ENCODE assay signal across 15 mouse cellular contexts in the genomic region with DNA sequence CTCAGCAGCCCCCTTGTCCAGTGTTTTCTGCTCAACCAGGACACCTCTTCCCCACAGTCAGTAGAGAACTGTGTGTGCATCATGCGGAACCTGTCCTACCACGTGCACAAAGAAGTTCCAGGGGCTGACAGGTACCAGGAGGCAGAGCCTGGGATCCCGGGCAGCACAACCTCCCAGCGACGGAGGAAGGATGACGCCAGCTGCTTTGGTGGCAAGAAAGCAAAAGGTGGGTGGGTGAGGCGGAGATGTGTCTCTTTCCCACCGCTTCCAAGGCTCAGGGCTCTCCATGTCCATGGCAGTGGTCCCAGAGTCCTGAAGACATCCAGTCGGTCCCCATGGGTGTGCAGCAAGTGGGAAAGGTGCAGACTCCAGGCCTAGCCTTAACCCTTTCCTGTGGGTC. TPM values are rescaled to one million over a fixed set of nuclear protein-coding genes. Genes with fewer than 3 reads are reported as not detected.
DNase-seq lines count a peak whose midpoint lies in the region; ATAC-seq and TF ChIP-seq lines count a peak whose summit lies in the region.
"Had no signal": no experiment of that assay in that cellular context is flagged by ENCODE, and none has a peak within 500 bp of the region (broad histone marks: within the 10 kb centered on the region; RNA-seq: fewer than 3 reads in every experiment).

No protein-coding gene starts in this region.

- no peak for TF ChIP-seq CTCF in E14TG2a.4 (conservative IDR thresholded peaks at IDR 0.05; ENCODE audit: low read length)

- DNase-seq in heart, postnatal 14 days, result no peak
- no peak for DNase-seq in thymus, postnatal 14 days
- no peak for DNase-seq in c-Kit-positive CD71-positive TER-119-positive erythroid progenitor cells, embryonic 14.5 days (ENCODE audit: low spot score)
- no peak for DNase-seq in gastrocnemius, postnatal 36 days
- DNase-seq: B cell, adult 2 months; kidney, adult 18-20 months; lung, postnatal 36 days; right cerebral cortex, postnatal 25 days had no signal

- H3K4me3 ChIP-seq in heart, embryonic 13.5 days, result no peak overlapping the region
- peak overlapping the region; percentile 20; the same call in 1 of the 2 replicates for H3K4me3 ChIP-seq in E14TG2a.4 (replicated peaks; ENCODE audit: low read length)
- H3K4me3 ChIP-seq in forebrain, embryonic 15.5 days, result no peak overlapping the region
- no peak overlapping the region for H3K4me3 ChIP-seq in midbrain, embryonic 12.5 days
- H3K4me3 ChIP-seq: erythroblast, embryonic 14.5 days; limb, embryonic 12.5 days; stomach, embryonic 15.5 days had no signal

- no peaks in the 10 kb centered on the region for H3K9me3 ChIP-seq in heart, embryonic 13.5 days
- H3K9me3 ChIP-seq in E14TG2a.4 (ENCODE audit: low read length), result no peaks in the 10 kb centered on the region
- no peaks in the 10 kb centered on the region for H3K9me3 ChIP-seq in forebrain, embryonic 15.5 days
- no peaks in the 10 kb centered on the region for H3K9me3 ChIP-seq in midbrain, embryonic 12.5 days
- H3K9me3 ChIP-seq: limb, embryonic 12.5 days; stomach, embryonic 15.5 days had no signal

- H3K4me1 ChIP-seq in heart, embryonic 13.5 days, result peaks cover 46% of the 10 kb centered on the region
- peaks cover 74% of the 10 kb centered on the region for H3K4me1 ChIP-seq in E14TG2a.4 (replicated peaks; ENCODE audit: low read depth, low read length)
- peaks cover 41% of the 10 kb centered on the region for H3K4me1 ChIP-seq in forebrain, embryonic 15.5 days
- H3K4me1 ChIP-seq in midbrain, embryonic 12.5 days, result peaks cover 62% of the 10 kb centered on the region

- H3K27me3 ChIP-seq in heart, embryonic 13.5 days (replicated peaks), result no peaks in the 10 kb centered on the region
- no peaks in the 10 kb centered on the region for H3K27me3 ChIP-seq in E14TG2a.4 (ENCODE audit: insufficient read depth, low read length)
- H3K27me3 ChIP-seq in forebrain, embryonic 15.5 days, result no peaks in the 10 kb centered on the region
- H3K27me3 ChIP-seq in midbrain, embryonic 12.5 days, result no peaks in the 10 kb centered on the region
- H3K27me3 ChIP-seq: limb, embryonic 12.5 days; stomach, embryonic 15.5 days had no signal

- H3K9ac ChIP-seq in heart, embryonic 13.5 days, result peak overlapping the region; percentile 28; the same call in 1 of the 2 replicates
- no peak overlapping the region for H3K9ac ChIP-seq in forebrain, embryonic 15.5 days (replicated peaks)
- no peak overlapping the region; the same call in 1 of the 2 replicates for H3K9ac ChIP-seq in midbrain, embryonic 12.5 days (replicated peaks)
- H3K9ac ChIP-seq: stomach, embryonic 15.5 days had no signal

- ATAC-seq in heart, embryonic 13.5 days (ENCODE audit: extremely low read depth, insufficient number of reproducible peaks, low FRiP score, low TSS enrichment), result no peak
- no peak for ATAC-seq in forebrain, embryonic 15.5 days (replicated peaks)
- ATAC-seq in midbrain, embryonic 12.5 days (ENCODE audit: low FRiP score, low read depth), result no peak

- intact Hi-C loops in heart, postnatal 14 days (cut with DNase I), result no loop called here
- intact Hi-C loops in gastrocnemius, postnatal 36 days (cut with DNase I), result no loop called here

- H3K36me3 ChIP-seq in heart, embryonic 13.5 days, result peaks cover 77% of the 10 kb centered on the region
- peaks cover 89% of the 10 kb centered on the region for H3K36me3 ChIP-seq in E14TG2a.4 (ENCODE audit: insufficient read depth, low read length)
- peaks cover 70% of the 10 kb centered on the region for H3K36me3 ChIP-seq in forebrain, embryonic 15.5 days
- peaks cover 81% of the 10 kb centered on the region for H3K36me3 ChIP-seq in midbrain, embryonic 12.5 days

- no peak overlapping the region for H3K4me2 ChIP-seq in heart, embryonic 13.5 days
- no peak overlapping the region for H3K4me2 ChIP-seq in forebrain, embryonic 15.5 days (replicated peaks)
- peak overlapping the region; percentile 38 for H3K4me2 ChIP-seq in midbrain, embryonic 12.5 days (replicated peaks)
- H3K4me2 ChIP-seq: limb, embryonic 12.5 days; stomach, embryonic 15.5 days had no signal

- H3K27ac ChIP-seq in heart, embryonic 13.5 days (replicated peaks), result peak overlapping the region; percentile 76
- H3K27ac ChIP-seq in forebrain, embryonic 15.5 days (replicated peaks), result peak overlapping the region; percentile 67
- H3K27ac ChIP-seq in midbrain, embryonic 12.5 days (replicated peaks), result peak overlapping the region; percentile 89
- H3K27ac ChIP-seq: limb, embryonic 12.5 days; stomach, embryonic 15.5 days had no signal

- WGBS in heart, embryonic 13.5 days, result 64% methylated on average over 9 of the region's 9 CpGs
- WGBS in forebrain, embryonic 15.5 days, result 56% methylated on average over 9 of the region's 9 CpGs
- 63% methylated on average over 9 of the region's 9 CpGs for WGBS in midbrain, embryonic 12.5 days

RNA-seq across cellular contexts. Expression of gene Txnrd2, which starts 26.2 kb away (rescaled TPM):
- polyA plus RNA-seq in heart, embryonic 13.5 days (2015; fragmentation: Nextera tagmentation; extraction: Ambion mirVana), result 34.5 and 37.4 TPM in 2 replicates
- total RNA-seq in heart, postnatal 14 days (2021), result 10 to 100 TPM; 29.9 to 34.6 TPM
- polyA plus RNA-seq in forebrain, embryonic 15.5 days (2015; fragmentation: Nextera tagmentation; extraction: Ambion mirVana), result 24.2 and 26.3 TPM in 2 replicates
- 22.5 and 23.8 TPM in 2 replicates for polyA plus RNA-seq in midbrain, embryonic 12.5 days (2016; fragmentation: Nextera tagmentation; extraction: Ambion mirVana)
- total RNA-seq in gastrocnemius, postnatal 36 days (2021), result 10 to 100 TPM; 16.4 to 17.6 TPM

RNA-seq across cellular contexts. Expression of gene Comt, which starts 26.6 kb away (rescaled TPM):
- polyA plus RNA-seq in heart, embryonic 13.5 days (2015; fragmentation: Nextera tagmentation; extraction: Ambion mirVana), result 101 and 108 TPM in 2 replicates
- 100 to 1,000 TPM; 119 to 127 TPM for total RNA-seq in heart, postnatal 14 days (2021)
- polyA plus RNA-seq in forebrain, embryonic 15.5 days (2015; fragmentation: Nextera tagmentation; extraction: Ambion mirVana), result 83.0 and 84.4 TPM in 2 replicates
- polyA plus RNA-seq in midbrain, embryonic 12.5 days (2016; fragmentation: Nextera tagmentation; extraction: Ambion mirVana), result 54.9 and 60.1 TPM in 2 replicates
- 10 to 100 TPM; 35.4 to 38.4 TPM for total RNA-seq in gastrocnemius, postnatal 36 days (2021)

RNA-seq across cellular contexts. Expression of gene Arvcf, which starts 52.0 kb away (rescaled TPM):
- 31.8 and 32.0 TPM in 2 replicates for polyA plus RNA-seq in heart, embryonic 13.5 days (2015; fragmentation: Nextera tagmentation; extraction: Ambion mirVana)
- total RNA-seq in heart, postnatal 14 days (2021), result 10 to 100 TPM; 17.9 to 21.6 TPM
- 63.3 and 72.0 TPM in 2 replicates for polyA plus RNA-seq in forebrain, embryonic 15.5 days (2015; fragmentation: Nextera tagmentation; extraction: Ambion mirVana)
- 129 and 134 TPM in 2 replicates for polyA plus RNA-seq in midbrain, embryonic 12.5 days (2016; fragmentation: Nextera tagmentation; extraction: Ambion mirVana)
- total RNA-seq in gastrocnemius, postnatal 36 days (2021), result 10 to 100 TPM; 10.2 to 14.3 TPM

RNA-seq across cellular contexts. Expression of gene Tango2, which starts 52.1 kb away (rescaled TPM):
- polyA plus RNA-seq in heart, embryonic 13.5 days (2015; fragmentation: Nextera tagmentation; extraction: Ambion mirVana), result 47.9 and 54.3 TPM in 2 replicates
- 10 to 100 TPM; 91.6 to 98.4 TPM for total RNA-seq in heart, postnatal 14 days (2021)
- polyA plus RNA-seq in forebrain, embryonic 15.5 days (2015; fragmentation: Nextera tagmentation; extraction: Ambion mirVana), result 76.5 and 78.1 TPM in 2 replicates
- polyA plus RNA-seq in midbrain, embryonic 12.5 days (2016; fragmentation: Nextera tagmentation; extraction: Ambion mirVana), result 48.2 and 49.7 TPM in 2 replicates
- 10 to 100 TPM; 40.3 to 51.5 TPM for total RNA-seq in gastrocnemius, postnatal 36 days (2021)
